23 mouse cellular contexts compared by ENCODE assay signal in genomic region chr8:12877126-12877525, GRCm38 (mm10).
"Had no signal": no experiment of that assay in that cellular context is flagged by ENCODE, and none has a peak within 500 bp of the region (broad histone marks: within the 10 kb centered on the region; RNA-seq: fewer than 3 reads in every experiment).

No protein-coding gene starts in this region.

- H3K9ac ChIP-seq: heart, embryonic 13.5 days; heart, embryonic 15.5 days; hindbrain, embryonic 14.5 days; kidney, embryonic 15.5 days; limb, embryonic 12.5 days had no signal

- H3K27ac ChIP-seq: heart, adult 2 months; heart, embryonic 13.5 days; heart, embryonic 15.5 days; hindbrain, embryonic 14.5 days; kidney, embryonic 15.5 days; layer of hippocampus, adult 2 months; left cerebral cortex, adult 2 months; limb, embryonic 10.5 days; limb, embryonic 12.5 days had no signal

- H3K36me3 ChIP-seq: heart, embryonic 13.5 days; heart, embryonic 15.5 days; kidney, embryonic 15.5 days; limb, embryonic 10.5 days; limb, embryonic 12.5 days had no signal

- DNase-seq: gastrocnemius, postnatal 14 days; gastrocnemius, postnatal 36 days; heart, adult 11 months; heart, adult 2 months; heart, postnatal 14 days; heart, postnatal 36 days; kidney, adult 18-20 months; kidney, adult 8-10 months; kidney, postnatal 10 days; kidney, postnatal 25 days; liver had no signal

- H3K9me3 ChIP-seq: heart, embryonic 13.5 days; heart, embryonic 15.5 days; kidney, embryonic 15.5 days; limb, embryonic 10.5 days; limb, embryonic 12.5 days had no signal

- ATAC-seq: hindbrain, embryonic 16.5 days; intestine, postnatal 0 days had no signal

- H3K4me3 ChIP-seq: heart, adult 2 months; heart, embryonic 13.5 days; heart, embryonic 15.5 days; kidney, embryonic 15.5 days; layer of hippocampus, adult 2 months; left cerebral cortex, adult 2 months; limb, embryonic 10.5 days; limb, embryonic 12.5 days had no signal

- H3K4me2 ChIP-seq: heart, embryonic 11.5 days; heart, embryonic 13.5 days; heart, embryonic 15.5 days; hindbrain, embryonic 14.5 days; kidney, embryonic 15.5 days; limb, embryonic 12.5 days; liver, embryonic 11.5 days had no signal
